Mouse (Mus musculus) ES-E14 (cell line): ENCODE data around the gene Atp6v1c2. TPM values are rescaled to one million over a fixed set of nuclear protein-coding genes. Genes with fewer than 3 reads are reported as not detected.

Experiments
- DNase-seq: peaks from one replicate; pipeline ENCODE4 v3.0.0-alpha.2; 2013; ENCODE audit warnings: low read depth, low spot score
- H3K27ac ChIP-seq: 2 replicates; pipeline ENCODE4 v1.5.1; 2012; ENCODE audit warnings: low read depth, mild to moderate bottlenecking, low read length, moderate library complexity, mixed read lengths; ENCODE audit not compliant: poor library complexity, insufficient read depth, severe bottlenecking
- H3K36me3 ChIP-seq: 2 replicates; pipeline ENCODE4 v1.6.1; 2012; ENCODE audit warnings: mild to moderate bottlenecking, low read length, moderate library complexity, mixed read lengths; ENCODE audit not compliant: control insufficient read depth, poor library complexity, insufficient read depth, severe bottlenecking
- H3K4me1 ChIP-seq, 2 experiments: fragments of 150-350 bp in 1 of 2; sonication (generic) in 1 of 2; 2 replicates each; pipeline ENCODE4 v1.6.1; 2012; ENCODE audit warnings: low read length in 2 of 2, mild to moderate bottlenecking in 1 of 2, mixed read lengths in 1 of 2; ENCODE audit not compliant: control insufficient read depth in 2 of 2, insufficient read depth in 2 of 2, poor library complexity in 1 of 2
- H3K4me3 ChIP-seq, 2 experiments: fragments of 150-350 bp in 1 of 2; sonication (generic) in 1 of 2; 2 replicates each; pipeline ENCODE4 v1.5.1; 2012; ENCODE audit warnings: low read length in 2 of 2, low read depth in 1 of 2, mild to moderate bottlenecking in 1 of 2, mixed read lengths in 1 of 2; ENCODE audit not compliant: insufficient read depth in 1 of 2, poor library complexity in 1 of 2, severe bottlenecking in 1 of 2
- H3K9ac ChIP-seq: 2 replicates; pipeline ENCODE4 v1.6.1; 2012; ENCODE audit warnings: low read depth, mild to moderate bottlenecking, low read length, mixed read lengths; ENCODE audit not compliant: poor library complexity, insufficient read depth, severe bottlenecking
- H3K9me3 ChIP-seq: fragments of 150-350 bp; sonication (generic); 2 replicates; pipeline ENCODE4 v1.6.1; 2012; ENCODE audit warnings: low read depth, mild to moderate bottlenecking, low read length; ENCODE audit not compliant: control insufficient read depth, insufficient read depth
- CHD2 ChIP-seq: IDR thresholded peaks from 2 replicates; pipeline ENCODE4 v1.6.1; 2014; ENCODE audit warnings: mild to moderate bottlenecking, low read depth, low read length, inconsistent platforms
- HCFC1 ChIP-seq: IDR thresholded peaks from 2 replicates; pipeline ENCODE4 v1.6.1; 2012; ENCODE audit warnings: low read length, inconsistent platforms, borderline replicate concordance; ENCODE audit not compliant: insufficient read depth
- MAFK ChIP-seq: IDR thresholded peaks from 2 replicates; pipeline ENCODE4 v1.6.1; 2014; ENCODE audit warnings: mild to moderate bottlenecking, low read depth, low read length, inconsistent platforms; ENCODE audit not compliant: insufficient read depth
- ZC3H11A ChIP-seq: IDR thresholded peaks from 2 replicates; pipeline ENCODE4 v1.6.1; 2012; ENCODE audit warnings: low read depth, mild to moderate bottlenecking, inconsistent platforms, low read length, borderline replicate concordance
- ZNF384 ChIP-seq: IDR thresholded peaks from 2 replicates; pipeline ENCODE4 v1.6.1; 2012; ENCODE audit warnings: low read depth, low read length, inconsistent platforms
- in situ Hi-C, 2 experiments: fragments of 600-800 bp; cut with MboI; formaldehyde crosslinking; loops; one replicate each; pipeline ENCODE4 v1.15.1; 2025; ENCODE audit warnings: low sequenced_read_pairs in 2 of 2, inconsistent platforms in 1 of 2; ENCODE audit not compliant: unreplicated experiment in 2 of 2
- total RNA-seq: library from RNA; depleted of rRNA; stranded (reverse); fragments of 300-350 nt; gene quantifications from 2 replicates; pipeline ENCODE4 v1.2.3, GENCODE M21; 2012

Gene Atp6v1c2
- total RNA-seq, 1 experiment: 0.36 TPM

- H3K27ac ChIP-seq: no peak overlapping the region
- TF ChIP-seq HCFC1 (no peak), CHD2 (no peak), ZC3H11A (no peak), ZNF384 (no peak), MAFK (no peak)
- H3K36me3 ChIP-seq: peaks cover 30% of the 10 kb centered on the region
Observed at GRCm38 (mm10) chr12:17362316-17362715, 33.2 kb upstream of the Atp6v1c2 start.

GRCm38 (mm10) chr12:17360650-17361049 lies 31.5 kb upstream of the Atp6v1c2 start:
- DNase-seq: no peak
- H3K27ac ChIP-seq: no peak overlapping the region
- in situ Hi-C loops: no loop called here

More at GRCm38 (mm10) chr12:17362316-17362715, 33.2 kb upstream of the Atp6v1c2 start:
- in situ Hi-C loops: no loop called here
- no peak overlapping the region for H3K9ac ChIP-seq
- no peaks in the 10 kb centered on the region for H3K9me3 ChIP-seq
- H3K4me3 ChIP-seq: no peak overlapping the region
- no peak for DNase-seq
- no peaks in the 10 kb centered on the region for H3K4me1 ChIP-seq

GRCm38 (mm10) chr12:17360104-17360503 lies 30.9 kb upstream of the Atp6v1c2 start:
- peaks cover 30% of the 10 kb centered on the region for H3K36me3 ChIP-seq
- no peak for DNase-seq
- in situ Hi-C loops: no loop called here

More at GRCm38 (mm10) chr12:17360650-17361049, 31.5 kb upstream of the Atp6v1c2 start:
- H3K36me3 ChIP-seq: peaks cover 30% of the 10 kb centered on the region
- H3K4me3 ChIP-seq: no peak overlapping the region
- H3K4me1 ChIP-seq: no peaks in the 10 kb centered on the region
- H3K9me3 ChIP-seq: no peaks in the 10 kb centered on the region
- TF ChIP-seq ZNF384: no peak
- no peak for TF ChIP-seq MAFK
- TF ChIP-seq HCFC1: no peak
- TF ChIP-seq CHD2: no peak
- TF ChIP-seq ZC3H11A: no peak
- no peak overlapping the region for H3K9ac ChIP-seq

GRCm38 (mm10) chr12:17358981-17359380 lies 29.8 kb upstream of the Atp6v1c2 start:
- DNase-seq: no peak
- Histone ChIP-seq H3K9ac (no peak overlapping the region), H3K4me3 (no peak overlapping the region), H3K4me1 (no peaks in the 10 kb centered on the region), H3K36me3 (peaks cover 33% of the 10 kb centered on the region), H3K9me3 (no peaks in the 10 kb centered on the region), H3K27ac (no peak overlapping the region)
- in situ Hi-C loops: no loop called here
- TF ChIP-seq CHD2 (no peak), MAFK (no peak), ZNF384 (no peak), HCFC1 (no peak), ZC3H11A (no peak)

More at GRCm38 (mm10) chr12:17360104-17360503, 30.9 kb upstream of the Atp6v1c2 start:
- H3K9me3 ChIP-seq: no peaks in the 10 kb centered on the region
- TF ChIP-seq ZNF384 (no peak), CHD2 (no peak), HCFC1 (no peak), ZC3H11A (no peak), MAFK (no peak)
- H3K27ac ChIP-seq: no peak overlapping the region
- H3K4me3 ChIP-seq: no peak overlapping the region
- H3K4me1 ChIP-seq: no peaks in the 10 kb centered on the region
- no peak overlapping the region for H3K9ac ChIP-seq

GRCm38 (mm10) chr12:17357795-17358194 lies 28.6 kb upstream of the Atp6v1c2 start:
- Histone ChIP-seq H3K9ac (no peak overlapping the region), H3K9me3 (no peaks in the 10 kb centered on the region), H3K4me1 (no peaks in the 10 kb centered on the region), H3K4me3 (no peak overlapping the region), H3K36me3 (peaks cover 34% of the 10 kb centered on the region), H3K27ac (no peak overlapping the region)
- in situ Hi-C loops: no loop called here
- no peak for DNase-seq
- TF ChIP-seq HCFC1: no peak
- no peak for TF ChIP-seq ZC3H11A
- TF ChIP-seq ZNF384: no peak
- TF ChIP-seq MAFK: no peak
- TF ChIP-seq CHD2: no peak
